Mouse (Mus musculus): ENCODE measurements around the gene Slc40a1. TPM values are rescaled to one million over a fixed set of nuclear protein-coding genes. Genes with fewer than 3 reads are reported as not detected.

Slc40a1 gene
- polyA plus RNA-seq, 1 experiment from 2014 or later: 101 TPM

- no peak overlapping the region for H3K9ac ChIP-seq (ENCODE audit: low read depth, low read length)
- WGBS: 50% methylated on average over 2 of the region's 2 CpGs
- H3K4me3 ChIP-seq (ENCODE audit: low read length): no peak overlapping the region
- H3K4me1 ChIP-seq (ENCODE audit: control insufficient read depth, insufficient read depth, low read length): no peaks in the 10 kb centered on the region; the same call in 1 of the 2 replicates
- H3K27ac ChIP-seq (ENCODE audit: low read depth, low read length): no peak overlapping the region
- no peak for ATAC-seq (ENCODE audit: low FRiP score, low TSS enrichment)
- H3K4me2 ChIP-seq (replicated peaks; ENCODE audit: low read depth, low read length): no peak overlapping the region
- H3K9me3 ChIP-seq (ENCODE audit: control insufficient read depth, low read length): no peaks in the 10 kb centered on the region
- H3K36me3 ChIP-seq (ENCODE audit: control insufficient read depth, insufficient read depth, low read length): no peaks in the 10 kb centered on the region
- no peaks in the 10 kb centered on the region for H3K27me3 ChIP-seq (ENCODE audit: control insufficient read depth, insufficient read depth, low read length)
Observed at GRCm38 (mm10) chr1:45875640-45876039, 50.7 kb downstream of the Slc40a1 start.

GRCm38 (mm10) chr1:45873250-45873649 is 53.1 kb downstream of the Slc40a1 start:
- Histone ChIP-seq H3K9me3 (ENCODE audit: control insufficient read depth, low read length) (no peaks in the 10 kb centered on the region), H3K27me3 (ENCODE audit: control insufficient read depth, insufficient read depth, low read length) (no peaks in the 10 kb centered on the region), H3K4me2 (replicated peaks; ENCODE audit: low read depth, low read length) (no peak overlapping the region), H3K4me1 (ENCODE audit: control insufficient read depth, insufficient read depth, low read length) (peaks cover 13% of the 10 kb centered on the region; the same call in 1 of the 2 replicates), H3K27ac (ENCODE audit: low read depth, low read length) (no peak overlapping the region), H3K36me3 (ENCODE audit: control insufficient read depth, insufficient read depth, low read length) (no peaks in the 10 kb centered on the region), H3K9ac (ENCODE audit: low read depth, low read length) (no peak overlapping the region), H3K4me3 (ENCODE audit: low read length) (no peak overlapping the region)
- ATAC-seq (ENCODE audit: low FRiP score, low TSS enrichment): no peak
- 75% methylated on average over 2 of the region's 2 CpGs for WGBS

- H3K4me3 ChIP-seq (ENCODE audit: low read length): no peak overlapping the region
- ATAC-seq (ENCODE audit: low FRiP score, low TSS enrichment): peak; percentile 10; the same call in 1 of the 2 replicates
- H3K36me3 ChIP-seq (ENCODE audit: control insufficient read depth, insufficient read depth, low read length): no peaks in the 10 kb centered on the region
- no peaks in the 10 kb centered on the region for H3K9me3 ChIP-seq (ENCODE audit: control insufficient read depth, low read length)
- peak overlapping the region; percentile 78 for H3K27ac ChIP-seq (ENCODE audit: low read depth, low read length)
- H3K4me2 ChIP-seq (replicated peaks; ENCODE audit: low read depth, low read length): no peak overlapping the region
- H3K9ac ChIP-seq (ENCODE audit: low read depth, low read length): no peak overlapping the region
- H3K4me1 ChIP-seq (ENCODE audit: control insufficient read depth, insufficient read depth, low read length): peaks cover 27% of the 10 kb centered on the region; the same call in 1 of the 2 replicates
- WGBS: 55% methylated on average over 3 of the region's 3 CpGs
- H3K27me3 ChIP-seq (ENCODE audit: control insufficient read depth, insufficient read depth, low read length): no peaks in the 10 kb centered on the region
Observed at GRCm38 (mm10) chr1:45868479-45869137, 57.7 kb downstream of the Slc40a1 start.

DNA sequence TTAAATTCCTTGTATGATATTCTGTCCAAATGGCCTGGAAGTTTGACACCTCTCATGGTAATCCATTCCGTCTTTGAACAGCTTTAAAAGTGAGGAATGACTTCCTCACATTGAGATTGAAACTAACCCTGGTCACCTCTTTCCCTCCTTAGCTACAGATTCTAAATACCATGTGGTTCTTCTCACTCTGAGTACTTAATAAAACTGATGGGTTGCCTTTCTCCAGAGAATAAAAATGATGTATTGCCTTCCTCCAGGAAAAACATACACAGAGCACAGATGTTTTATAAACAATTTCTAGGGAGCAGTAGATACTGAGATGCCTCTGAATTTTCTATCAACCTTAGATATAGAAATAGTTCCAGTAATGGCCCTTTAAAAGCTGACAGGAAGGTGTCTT is 58.3 kb downstream of the Slc40a1 start:
- no peaks in the 10 kb centered on the region for H3K36me3 ChIP-seq (ENCODE audit: control insufficient read depth, insufficient read depth, low read length)
- H3K9ac ChIP-seq (ENCODE audit: low read depth, low read length): no peak overlapping the region
- 13% methylated on average over 1 of the region's 1 CpGs for WGBS
- no peaks in the 10 kb centered on the region for H3K9me3 ChIP-seq (ENCODE audit: control insufficient read depth, low read length)
- H3K27ac ChIP-seq (ENCODE audit: low read depth, low read length): peak overlapping the region; percentile 78; the same call in 1 of the 2 replicates
- no peak overlapping the region for H3K4me2 ChIP-seq (replicated peaks; ENCODE audit: low read depth, low read length)
- peak; percentile 44; the same call in 1 of the 2 replicates for ATAC-seq (ENCODE audit: low FRiP score, low TSS enrichment)
- H3K27me3 ChIP-seq (ENCODE audit: control insufficient read depth, insufficient read depth, low read length): no peaks in the 10 kb centered on the region
- H3K4me1 ChIP-seq (ENCODE audit: control insufficient read depth, insufficient read depth, low read length): peaks cover 27% of the 10 kb centered on the region; the same call in 1 of the 2 replicates
- no peak overlapping the region for H3K4me3 ChIP-seq (ENCODE audit: low read length)

DNA sequence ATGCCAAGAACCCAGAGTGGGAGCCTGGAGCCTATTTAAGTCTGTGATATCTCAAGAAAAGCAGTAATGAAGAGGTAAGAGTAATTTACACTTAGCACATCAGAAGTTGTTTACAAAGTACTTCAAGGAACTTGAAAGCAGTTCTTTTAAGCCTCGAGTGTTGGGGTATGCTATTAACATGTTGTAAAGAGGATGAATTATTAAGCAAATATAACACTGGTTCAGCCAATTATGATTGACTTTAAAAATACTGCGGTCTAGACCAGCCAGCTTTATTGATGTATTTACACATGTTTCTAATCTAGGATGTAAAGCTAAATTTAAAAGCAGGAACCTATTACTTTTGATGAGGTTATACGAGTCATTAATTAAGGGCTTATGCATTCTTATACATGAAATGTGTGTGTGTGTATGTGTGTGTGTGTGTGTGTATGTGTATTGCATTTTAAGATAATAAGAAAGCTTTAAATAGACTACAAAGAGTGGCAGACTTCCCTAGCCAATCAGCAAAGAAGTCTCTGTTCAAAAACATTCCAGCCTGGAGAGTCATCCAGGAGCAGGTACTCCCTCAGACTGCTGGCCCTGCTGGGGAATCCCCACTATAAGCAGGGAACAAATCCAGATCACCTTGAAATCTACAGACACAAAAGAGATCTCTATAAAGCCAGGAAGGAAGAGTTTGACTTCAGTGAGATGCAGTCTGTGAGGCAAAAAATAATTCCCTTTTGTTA is 59.9 kb downstream of the Slc40a1 start:
- peak overlapping the region; percentile 42 for H3K27ac ChIP-seq (ENCODE audit: low read depth, low read length)
- H3K4me2 ChIP-seq (replicated peaks; ENCODE audit: low read depth, low read length): no peak overlapping the region
- H3K9me3 ChIP-seq (ENCODE audit: control insufficient read depth, low read length): no peaks in the 10 kb centered on the region
- no peak overlapping the region for H3K9ac ChIP-seq (ENCODE audit: low read depth, low read length)
- H3K4me3 ChIP-seq (ENCODE audit: low read length): no peak overlapping the region
- ATAC-seq (ENCODE audit: low FRiP score, low TSS enrichment): peak; percentile 37
- H3K27me3 ChIP-seq (ENCODE audit: control insufficient read depth, insufficient read depth, low read length): no peaks in the 10 kb centered on the region
- WGBS: 38% methylated on average over 3 of the region's 3 CpGs
- no peaks in the 10 kb centered on the region for H3K36me3 ChIP-seq (ENCODE audit: control insufficient read depth, insufficient read depth, low read length)
- peaks cover 27% of the 10 kb centered on the region; the same call in 1 of the 2 replicates for H3K4me1 ChIP-seq (ENCODE audit: control insufficient read depth, insufficient read depth, low read length)

DNA sequence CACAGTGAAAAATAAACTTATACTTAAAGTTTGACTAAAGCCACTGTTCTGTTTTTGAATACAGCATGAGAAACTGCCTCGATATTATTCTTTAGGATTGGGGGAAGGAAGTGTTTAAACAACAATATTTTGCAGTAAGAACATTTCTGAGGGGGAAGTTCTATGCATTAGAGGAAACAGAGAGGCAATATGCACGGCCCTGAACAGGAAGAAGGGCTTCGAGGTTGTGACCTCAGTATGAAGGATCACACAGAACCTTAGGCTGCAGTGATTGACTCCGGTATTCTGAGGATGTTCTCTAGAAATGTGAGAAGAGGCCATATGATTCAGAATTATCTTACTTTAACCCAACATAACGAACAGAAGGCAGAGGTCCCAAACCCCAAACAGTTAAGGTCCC is 60.6 kb downstream of the Slc40a1 start:
- Histone ChIP-seq H3K4me3 (ENCODE audit: low read length) (no peak overlapping the region), H3K4me2 (replicated peaks; ENCODE audit: low read depth, low read length) (no peak overlapping the region), H3K9ac (ENCODE audit: low read depth, low read length) (no peak overlapping the region), H3K36me3 (ENCODE audit: control insufficient read depth, insufficient read depth, low read length) (no peaks in the 10 kb centered on the region), H3K4me1 (ENCODE audit: control insufficient read depth, insufficient read depth, low read length) (peaks cover 27% of the 10 kb centered on the region; the same call in 1 of the 2 replicates), H3K9me3 (ENCODE audit: control insufficient read depth, low read length) (no peaks in the 10 kb centered on the region), H3K27ac (ENCODE audit: low read depth, low read length) (peak overlapping the region; percentile 42), H3K27me3 (ENCODE audit: control insufficient read depth, insufficient read depth, low read length) (no peaks in the 10 kb centered on the region)
- no peak for ATAC-seq (ENCODE audit: low FRiP score, low TSS enrichment)
- WGBS: 40% methylated on average over 5 of the region's 5 CpGs

DNA sequence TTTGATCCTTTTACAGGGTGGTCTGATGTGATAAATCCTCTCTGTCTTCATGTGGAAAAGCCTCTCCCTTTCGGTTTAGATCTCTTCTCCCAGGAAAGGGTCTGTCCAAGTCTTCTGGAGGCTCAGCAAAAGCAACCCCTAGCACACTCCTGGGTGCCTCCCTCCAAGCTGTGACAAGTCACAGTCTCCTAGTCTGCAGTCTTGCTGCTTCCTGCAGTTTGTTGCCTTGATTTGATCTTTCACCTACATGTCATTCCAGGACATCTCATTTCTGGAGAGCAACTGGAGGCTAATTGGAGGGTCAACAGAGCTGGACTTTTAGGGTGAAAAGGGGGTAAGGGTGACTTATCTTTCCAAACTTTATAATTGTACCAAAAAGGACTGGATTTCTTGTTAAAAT is 61.0 kb downstream of the Slc40a1 start:
- peaks cover 27% of the 10 kb centered on the region; the same call in 1 of the 2 replicates for H3K4me1 ChIP-seq (ENCODE audit: control insufficient read depth, insufficient read depth, low read length)
- H3K27me3 ChIP-seq (ENCODE audit: control insufficient read depth, insufficient read depth, low read length): no peaks in the 10 kb centered on the region
- no peak overlapping the region for H3K4me2 ChIP-seq (replicated peaks; ENCODE audit: low read depth, low read length)
- no peaks in the 10 kb centered on the region for H3K9me3 ChIP-seq (ENCODE audit: control insufficient read depth, low read length)
- no peak overlapping the region for H3K4me3 ChIP-seq (ENCODE audit: low read length)
- peak; percentile 32; the same call in 1 of the 2 replicates for ATAC-seq (ENCODE audit: low FRiP score, low TSS enrichment)
- no peak overlapping the region for H3K9ac ChIP-seq (ENCODE audit: low read depth, low read length)
- 5% methylated on average over 1 of the region's 1 CpGs for WGBS
- peak overlapping the region; percentile 63; the same call in 1 of the 2 replicates for H3K27ac ChIP-seq (ENCODE audit: low read depth, low read length)
- H3K36me3 ChIP-seq (ENCODE audit: control insufficient read depth, insufficient read depth, low read length): no peaks in the 10 kb centered on the region

GRCm38 (mm10) chr1:45864564-45865014 is 61.7 kb downstream of the Slc40a1 start:
- peaks cover 32% of the 10 kb centered on the region for H3K4me1 ChIP-seq (ENCODE audit: control insufficient read depth, insufficient read depth, low read length)
- WGBS: 54% methylated on average over 4 of the region's 4 CpGs
- ATAC-seq (ENCODE audit: low FRiP score, low TSS enrichment): peak; percentile 32
- H3K9me3 ChIP-seq (ENCODE audit: control insufficient read depth, low read length): no peaks in the 10 kb centered on the region
- H3K36me3 ChIP-seq (ENCODE audit: control insufficient read depth, insufficient read depth, low read length): no peaks in the 10 kb centered on the region
- no peak overlapping the region for H3K4me2 ChIP-seq (replicated peaks; ENCODE audit: low read depth, low read length)
- H3K27ac ChIP-seq (ENCODE audit: low read depth, low read length): peak overlapping the region; percentile 53; the same call in 1 of the 2 replicates
- H3K4me3 ChIP-seq (ENCODE audit: low read length): no peak overlapping the region
- no peaks in the 10 kb centered on the region for H3K27me3 ChIP-seq (ENCODE audit: control insufficient read depth, insufficient read depth, low read length)
- no peak overlapping the region for H3K9ac ChIP-seq (ENCODE audit: low read depth, low read length)

GRCm38 (mm10) chr1:45863641-45864040 is 62.7 kb downstream of the Slc40a1 start:
- no peak overlapping the region for H3K9ac ChIP-seq (ENCODE audit: low read depth, low read length)
- no peak for ATAC-seq (ENCODE audit: low FRiP score, low TSS enrichment)
- H3K27ac ChIP-seq (ENCODE audit: low read depth, low read length): no peak overlapping the region
- H3K4me2 ChIP-seq (replicated peaks; ENCODE audit: low read depth, low read length): no peak overlapping the region
- H3K9me3 ChIP-seq (ENCODE audit: control insufficient read depth, low read length): no peaks in the 10 kb centered on the region
- WGBS: 93% methylated on average over 3 of the region's 3 CpGs
- no peaks in the 10 kb centered on the region for H3K36me3 ChIP-seq (ENCODE audit: control insufficient read depth, insufficient read depth, low read length)
- peaks cover 24% of the 10 kb centered on the region for H3K4me1 ChIP-seq (ENCODE audit: control insufficient read depth, insufficient read depth, low read length)
- no peaks in the 10 kb centered on the region for H3K27me3 ChIP-seq (ENCODE audit: control insufficient read depth, insufficient read depth, low read length)
- no peak overlapping the region for H3K4me3 ChIP-seq (ENCODE audit: low read length)

Measured in kidney, embryonic 14.5 days (tissue).